Mouse (Mus musculus): ENCODE results near the gene Hspa13. TPM values are rescaled to one million over a fixed set of nuclear protein-coding genes. Genes with fewer than 3 reads are reported as not detected.

The Hspa13 gene
- 10 to 100 TPM; 36.7 to 43.1 (median 38.9) TPM for total RNA-seq (2022)

GRCm38 (mm10) chr16:75766388-75767249, at the start of gene Hspa13:
TSS of gene Hspa13 (minus strand) at chr16:75767104.
- DNase-seq (ENCODE audit: low spot score in 2 of 2), result peak; percentile 98 to 99

GRCm38 (mm10) chr16:75779271-75779670, 12.4 kb upstream of the Hspa13 start:
- DNase-seq (ENCODE audit: low spot score in 2 of 2), result no peak

GRCm38 (mm10) chr16:75773222-75773621, 6.3 kb upstream of the Hspa13 start:
- DNase-seq (ENCODE audit: low spot score in 2 of 2), result peak in 1 of 2 experiments; percentile 17

- DNase-seq (ENCODE audit: low spot score in 2 of 2), result peak in 1 of 2 experiments; percentile 16
These were observed 522 bp upstream of the Hspa13 start for GRCm38 (mm10) chr16:75767250-75768002.

GRCm38 (mm10) chr16:75752876-75753275, 14.0 kb downstream of the Hspa13 start:
- DNase-seq (ENCODE audit: low spot score in 2 of 2), result no peak

- DNase-seq (ENCODE audit: low spot score in 2 of 2), result no peak
These were observed 16.8 kb downstream of the Hspa13 start for GRCm38 (mm10) chr16:75750103-75750502.

- no peak for DNase-seq (ENCODE audit: low spot score in 2 of 2)
These were observed 18.0 kb downstream of the Hspa13 start for GRCm38 (mm10) chr16:75748926-75749325.

- DNase-seq (ENCODE audit: low spot score in 2 of 2), result no peak
These were observed 22.9 kb downstream of the Hspa13 start for GRCm38 (mm10) chr16:75744014-75744413.

- no peak for DNase-seq (ENCODE audit: low spot score in 2 of 2)
These were observed 49.3 kb downstream of the Hspa13 start for GRCm38 (mm10) chr16:75717405-75718173.

- DNase-seq (ENCODE audit: low spot score in 2 of 2), result peak; percentile 5 to 45
These were observed 70.7 kb downstream of the Hspa13 start for GRCm38 (mm10) chr16:75696176-75696575.

Small RNA genes lying within 50 kb of the gene (microRNA-seq; reads per million reads assigned to microRNA genes)
- gene Gm22923, result 0 reads per million in 2 experiments

Other genes starting within 250 kb of the Hspa13 start
- under 1 TPM in 1 of 4 experiments, not detected in 3; 0.29 TPM for gene Lipi, start 181.0 kb downstream of the Hspa13 start, total RNA-seq (2022)
- gene Rbm11, start 174.3 kb downstream of the Hspa13 start, total RNA-seq (2022), result 1 to 10 TPM; 5.1 to 9.0 (median 6.7) TPM

Measured in layer of hippocampus, adult 8-10 months (tissue).